Mouse (Mus musculus) kidney, adult 9 months (tissue): ENCODE measurements around the gene Ick.
A peak's percentile ranks its signal among the peaks of the same experiment; 100 is the strongest.
"Not testable (repeated sequence)": the region's sequence is repeated elsewhere in the genome, so short reads cannot be mapped to it uniquely, and the experiment has no call there.

ENCODE experiments used
- DNase-seq: peaks from one replicate; pipeline ENCODE4 v3.0.0; 2022

Gene Ick

GRCm38 (mm10) chr9:78154211-78154977 is 45.4 kb downstream of the Ick start:
- no peak for DNase-seq

GRCm38 (mm10) chr9:78157221-78157620 is 48.2 kb downstream of the Ick start:
- no peak for DNase-seq

- DNase-seq, result no peak
These were observed 54.3 kb downstream of the Ick start for GRCm38 (mm10) chr9:78163291-78163690.

- no peak for DNase-seq
These were observed 55.7 kb downstream of the Ick start for GRCm38 (mm10) chr9:78164741-78165140.

- DNase-seq, result no peak
These were observed 56.5 kb downstream of the Ick start for GRCm38 (mm10) chr9:78165454-78165853.

- no peak for DNase-seq
These were observed 57.9 kb downstream of the Ick start for GRCm38 (mm10) chr9:78166694-78167452.

- no peak for DNase-seq
These were observed 58.5 kb downstream of the Ick start for GRCm38 (mm10) chr9:78167453-78167969.

GRCm38 (mm10) chr9:78168864-78169263 is 59.9 kb downstream of the Ick start:
- no peak for DNase-seq

- DNase-seq, result no peak
These were observed 65.0 kb downstream of the Ick start for GRCm38 (mm10) chr9:78174016-78174415.

- not testable (repeated sequence) for DNase-seq
These were observed 65.9 kb downstream of the Ick start for GRCm38 (mm10) chr9:78174925-78175276.

GRCm38 (mm10) chr9:78175277-78176200 is 66.5 kb downstream of the Ick start:
- DNase-seq, result peak; percentile 97

GRCm38 (mm10) chr9:78176201-78176727 is 67.3 kb downstream of the Ick start:
- peak; percentile 81 for DNase-seq

GRCm38 (mm10) chr9:78176831-78177230 is 67.8 kb downstream of the Ick start:
- peak; percentile 49 for DNase-seq

- DNase-seq, result no peak
These were observed 69.2 kb downstream of the Ick start for GRCm38 (mm10) chr9:78178197-78178596.

- DNase-seq, result no peak
These were observed 70.1 kb downstream of the Ick start for GRCm38 (mm10) chr9:78179071-78179470.

GRCm38 (mm10) chr9:78182474-78182873 is 73.5 kb downstream of the Ick start, which contains the start of gene Gsta4:
Gene Gsta4 (plus strand): TSS chr9:78182774.
- not testable (repeated sequence) for DNase-seq

- no peak for DNase-seq
These were observed 76.7 kb downstream of the Ick start for GRCm38 (mm10) chr9:78185686-78186085.

GRCm38 (mm10) chr9:78188910-78189309 is 79.9 kb downstream of the Ick start:
- no peak for DNase-seq

- no peak for DNase-seq
These were observed 82.0 kb downstream of the Ick start for GRCm38 (mm10) chr9:78190651-78191634.

GRCm38 (mm10) chr9:78191736-78192135 is 82.7 kb downstream of the Ick start:
- peak; percentile 81 for DNase-seq

- peak; percentile 80 for DNase-seq
These were observed 85.1 kb downstream of the Ick start for GRCm38 (mm10) chr9:78193902-78194597.
